Mouse (Mus musculus) bone marrow macrophage, adult 2 months (primary cell): ENCODE data around the gene Serpina11.

Experiments
- CTCF ChIP-seq: IDR thresholded peaks from 2 replicates; pipeline ENCODE4 v1.5.1; 2012; ENCODE audit warnings: low read depth, mild to moderate bottlenecking, low read length, moderate library complexity
- POLR2A ChIP-seq: IDR thresholded peaks from 2 replicates; pipeline ENCODE4 v1.6.1; 2012; ENCODE audit warnings: mild to moderate bottlenecking, low read depth, low read length, borderline replicate concordance

- TF ChIP-seq CTCF, result no peak
- TF ChIP-seq POLR2A, result no peak
Observed at GRCm38 (mm10) chr12:103988754-103989513, 823 bp downstream of the Serpina11 start.
